Mouse (Mus musculus) heart, postnatal 0 days (tissue): ENCODE measurements around the gene Btnl4. TPM values are rescaled to one million over a fixed set of nuclear protein-coding genes. Genes with fewer than 3 reads are reported as not detected.
"Not testable (repeated sequence)": the region's sequence is repeated elsewhere in the genome, so short reads cannot be mapped to it uniquely, and the experiment has no call there.

Experiments
- ATAC-seq: fragments of 200-750 bp; cut with Nextera tagmentation; 2 replicates; pipeline ENCODE4 v1.8.0; 2017; ENCODE audit warnings: low read depth, moderate number of reproducible peaks, moderate library complexity; ENCODE audit not compliant: insufficient read depth
- DNase-seq: peaks from one replicate; pipeline ENCODE4 v3.0.0-alpha.2; 2016; ENCODE audit warnings: low spot score
- H3K27ac ChIP-seq: fragments of 300-500 bp; sonication (generic); 2 replicates; pipeline ENCODE4 v1.5.1; 2014; ENCODE audit warnings: low read depth, mild to moderate bottlenecking
- H3K27me3 ChIP-seq: fragments of 300-500 bp; sonication (generic); 2 replicates; pipeline ENCODE4 v1.6.1; 2014; ENCODE audit warnings: low read length, mixed read lengths; ENCODE audit not compliant: control insufficient read depth, insufficient read depth
- H3K36me3 ChIP-seq: fragments of 300-500 bp; sonication (generic); replicated peaks from 2 replicates; pipeline ENCODE4 v1.6.1; 2014; ENCODE audit warnings: low read length, mixed read lengths; ENCODE audit not compliant: control insufficient read depth, insufficient read depth
- H3K4me1 ChIP-seq: fragments of 300-500 bp; sonication (generic); 2 replicates; pipeline ENCODE4 v1.6.1; 2014; ENCODE audit warnings: antibody characterized with exemption; ENCODE audit not compliant: control insufficient read depth, insufficient read depth
- H3K4me2 ChIP-seq: fragments of 300-500 bp; sonication (generic); 2 replicates; pipeline ENCODE4 v1.6.1; 2014; ENCODE audit warnings: low read depth, mild to moderate bottlenecking, low read length, moderate library complexity
- H3K4me3 ChIP-seq: fragments of 300-500 bp; sonication (generic); 2 replicates; pipeline ENCODE4 v1.5.1; 2014; ENCODE audit warnings: low read depth, low read length
- H3K9ac ChIP-seq: fragments of 300-500 bp; sonication (generic); replicated peaks from 2 replicates; pipeline ENCODE4 v1.6.1; 2014; ENCODE audit warnings: low read depth, low read length, mixed read lengths
- H3K9me3 ChIP-seq: fragments of 300-500 bp; sonication (generic); replicated peaks from 2 replicates; pipeline ENCODE4 v1.6.1; 2016; ENCODE audit warnings: low read length; ENCODE audit not compliant: control insufficient read depth
- CTCF ChIP-seq: IDR thresholded peaks from 2 replicates; pipeline ENCODE4 v1.5.1; 2016; ENCODE audit warnings: antibody characterized with exemption, control low read depth, low read depth
- EP300 ChIP-seq: IDR thresholded peaks from 2 replicates; pipeline ENCODE4 v1.6.1; 2016; ENCODE audit warnings: antibody characterized with exemption, low read depth
- WGBS: fragments of 180-500 bp; shearing (Covaris S2); extraction: QIAGEN DNeasy Blood & Tissue Kit; methylation state at CpG from one replicate; pipeline ENCODE4 v1.1.7; 2014; 5-methylcytosine and 5-hydroxymethylcytosine counted together
- polyA plus RNA-seq: library from polyadenylated mRNA; unstranded; fragments of >200 nt; fragmentation: Nextera tagmentation; extraction: Ambion mirVana; gene quantifications from 2 replicates; pipeline ENCODE4 v1.2.1, GENCODE M21; 2015
- total RNA-seq: library from RNA; depleted of rRNA; stranded (reverse); fragments of >200 nt; gene quantifications from 2 replicates; pipeline ENCODE4 v1.2.3, GENCODE M21; 2014; ENCODE audit warnings: low replicate concordance

Gene Btnl4
- total and polyA plus RNA-seq, 2 experiments from 2014 or later, result not detected

- H3K9ac ChIP-seq, result no peak overlapping the region
- H3K27ac ChIP-seq, result no peak overlapping the region
- H3K36me3 ChIP-seq, result no peaks in the 10 kb centered on the region
- H3K27me3 ChIP-seq, result no peaks in the 10 kb centered on the region
- no peaks in the 10 kb centered on the region for H3K9me3 ChIP-seq
- ATAC-seq, result no peak
- H3K4me2 ChIP-seq, result no peak overlapping the region
- no peak for TF ChIP-seq CTCF
- no peak for TF ChIP-seq EP300
- H3K4me1 ChIP-seq, result no peaks in the 10 kb centered on the region
- DNase-seq, result no peak
- H3K4me3 ChIP-seq, result no peak overlapping the region
These were observed 30.5 kb upstream of the Btnl4 start for GRCm38 (mm10) chr17:34507591-34507990.

GRCm38 (mm10) chr17:34497726-34498125 lies 20.6 kb upstream of the Btnl4 start:
- H3K36me3 ChIP-seq, ATAC-seq, H3K9me3 ChIP-seq, H3K27me3 ChIP-seq, H3K4me2 ChIP-seq, DNase-seq, H3K27ac ChIP-seq, H3K9ac ChIP-seq, H3K4me1 ChIP-seq, H3K4me3 ChIP-seq: not testable (repeated sequence)
- WGBS, result 90% methylated on average over 2 of the region's 4 CpGs

- not testable (repeated sequence) for H3K4me2 ChIP-seq, DNase-seq, H3K4me1 ChIP-seq, H3K27me3 ChIP-seq, H3K9ac ChIP-seq, H3K27ac ChIP-seq, H3K4me3 ChIP-seq, ATAC-seq, H3K9me3 ChIP-seq, H3K36me3 ChIP-seq
- 76% methylated on average over 3 of the region's 3 CpGs for WGBS
These were observed 20.2 kb upstream of the Btnl4 start for GRCm38 (mm10) chr17:34497319-34497718.

GRCm38 (mm10) chr17:34496539-34496938 lies 19.4 kb upstream of the Btnl4 start:
- WGBS, result 92% methylated on average over 1 of the region's 2 CpGs
- H3K4me3 ChIP-seq, result no peak overlapping the region
- H3K36me3 ChIP-seq, result no peaks in the 10 kb centered on the region
- H3K4me1 ChIP-seq, result no peaks in the 10 kb centered on the region
- TF ChIP-seq CTCF (no peak), EP300 (no peak)
- no peaks in the 10 kb centered on the region for H3K9me3 ChIP-seq
- DNase-seq (no peak), ATAC-seq (no peak)
- H3K9ac ChIP-seq, result no peak overlapping the region
- no peak overlapping the region for H3K27ac ChIP-seq
- no peaks in the 10 kb centered on the region for H3K27me3 ChIP-seq
- H3K4me2 ChIP-seq, result no peak overlapping the region

- WGBS, result 58% methylated on average over 2 of the region's 2 CpGs
These were observed 18.0 kb upstream of the Btnl4 start for GRCm38 (mm10) chr17:34495156-34495555.

GRCm38 (mm10) chr17:34492796-34493195 lies 15.7 kb upstream of the Btnl4 start:
- no peak overlapping the region for H3K9ac ChIP-seq
- H3K4me1 ChIP-seq, result no peaks in the 10 kb centered on the region
- H3K4me3 ChIP-seq, result no peak overlapping the region
- DNase-seq (no peak), ATAC-seq (no peak)
- H3K27ac ChIP-seq, result no peak overlapping the region
- no peaks in the 10 kb centered on the region for H3K9me3 ChIP-seq
- TF ChIP-seq EP300 (no peak), CTCF (no peak)
- no peak overlapping the region for H3K4me2 ChIP-seq
- no peaks in the 10 kb centered on the region for H3K27me3 ChIP-seq
- H3K36me3 ChIP-seq, result no peaks in the 10 kb centered on the region

More at GRCm38 (mm10) chr17:34495156-34495555, 18.0 kb upstream of the Btnl4 start:
- not testable (repeated sequence) for H3K4me3 ChIP-seq, ATAC-seq, H3K27me3 ChIP-seq, H3K9ac ChIP-seq, H3K4me2 ChIP-seq, H3K9me3 ChIP-seq, H3K36me3 ChIP-seq, H3K27ac ChIP-seq, H3K4me1 ChIP-seq, DNase-seq
